Mouse (Mus musculus) lung, postnatal 0 days (tissue): ENCODE data around the gene Pfdn4.

Experiments
- CTCF ChIP-seq: IDR thresholded peaks from 2 replicates; pipeline ENCODE4 v1.5.1; 2016; ENCODE audit warnings: antibody characterized with exemption, mild to moderate bottlenecking
- EP300 ChIP-seq: IDR thresholded peaks from 2 replicates; pipeline ENCODE4 v1.6.1; 2016; ENCODE audit warnings: antibody characterized with exemption, mild to moderate bottlenecking, control low read depth

DNA sequence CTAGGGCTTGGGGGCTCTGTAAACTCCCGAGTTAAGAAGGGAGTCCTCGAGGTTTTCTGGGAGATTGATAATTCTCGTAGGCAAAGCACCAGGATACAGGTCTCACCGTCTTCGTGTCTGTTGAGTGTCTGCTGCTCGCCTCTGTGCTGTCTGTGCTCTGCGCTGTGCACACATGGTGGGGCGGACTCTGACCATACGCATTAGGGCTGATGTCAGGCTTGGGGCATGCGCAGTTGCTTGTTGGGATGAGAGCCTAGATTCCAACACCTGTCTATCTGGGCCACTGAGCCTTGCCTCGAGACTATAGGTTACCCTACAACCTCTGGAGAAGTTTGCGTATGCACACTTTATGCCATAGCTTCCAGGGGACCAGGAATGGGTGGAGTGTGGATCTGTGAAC is 17.5 kb downstream of the Pfdn4 start:
- TF ChIP-seq CTCF: no peak
- TF ChIP-seq EP300: no peak
